Mouse (Mus musculus): ENCODE measurements around the gene Apoc3.

DNA sequence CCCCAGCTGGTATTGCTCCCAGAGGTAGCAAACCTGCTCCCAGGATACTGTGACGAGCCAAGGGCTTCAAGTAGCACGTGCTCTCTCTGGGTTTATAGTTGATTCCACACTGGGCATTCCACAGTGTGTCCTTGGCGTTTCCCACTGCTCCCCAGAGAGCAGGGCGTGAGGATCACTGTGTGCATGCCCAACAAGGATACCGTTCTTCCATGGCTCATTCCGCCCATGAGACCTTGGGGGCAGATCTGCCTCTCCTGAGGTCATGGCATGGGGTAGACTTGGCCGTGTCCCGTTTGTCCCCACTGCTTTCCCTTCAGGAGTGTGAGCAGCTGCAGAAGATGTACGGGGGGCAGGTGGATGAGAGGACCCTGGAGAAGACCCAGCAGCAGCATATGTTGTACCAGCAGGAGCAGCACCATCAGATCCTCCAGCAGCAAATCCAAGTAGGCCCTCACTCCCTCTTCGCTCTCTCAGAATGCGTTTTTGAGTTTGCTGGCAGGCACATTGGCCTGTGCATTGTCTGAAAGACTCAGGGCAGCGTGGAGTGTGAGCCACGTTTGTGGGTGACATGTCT lies 26.9 kb downstream of the Apoc3 start:
- no peak for TF ChIP-seq EP300 (IDR thresholded peaks at IDR 0.05; ENCODE audit: low read length)
- no peak for TF ChIP-seq CTCF (conservative IDR thresholded peaks at IDR 0.05 in 1 of 2, IDR thresholded peaks at IDR 0.05 in 1 of 2; ENCODE audit: low read depth in 2 of 2, low read length in 2 of 2)
- TF ChIP-seq POLR2A (IDR thresholded peaks at IDR 0.05; ENCODE audit: low read depth, low read length), result no peak

Data from CH12.LX (cell line).